Mouse (Mus musculus): ENCODE measurements around the gene Prss48.
A peak's percentile ranks its signal among the peaks of the same experiment; 100 is the strongest.

The Prss48 gene

DNA sequence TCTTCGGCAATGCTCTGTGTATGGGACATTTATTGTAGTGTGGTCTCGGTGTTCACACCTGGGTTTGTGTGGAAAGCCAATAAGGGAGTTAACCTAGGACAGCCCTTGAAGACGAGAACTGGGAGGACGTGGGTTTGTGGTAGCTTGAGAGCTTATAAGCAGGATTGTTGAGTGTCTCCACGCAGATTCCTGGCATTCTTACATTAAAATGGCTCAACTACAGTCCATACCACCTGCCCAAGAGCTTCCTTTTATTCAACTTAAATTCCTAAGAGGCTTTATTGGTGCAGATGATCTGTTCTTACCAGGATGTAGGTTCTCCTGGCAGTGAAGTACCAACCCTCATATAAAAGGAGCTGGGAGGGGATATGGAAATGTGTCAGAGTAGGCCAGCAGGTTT lies 649 bp upstream of the Prss48 start:
- DNase-seq = no peak

DNA sequence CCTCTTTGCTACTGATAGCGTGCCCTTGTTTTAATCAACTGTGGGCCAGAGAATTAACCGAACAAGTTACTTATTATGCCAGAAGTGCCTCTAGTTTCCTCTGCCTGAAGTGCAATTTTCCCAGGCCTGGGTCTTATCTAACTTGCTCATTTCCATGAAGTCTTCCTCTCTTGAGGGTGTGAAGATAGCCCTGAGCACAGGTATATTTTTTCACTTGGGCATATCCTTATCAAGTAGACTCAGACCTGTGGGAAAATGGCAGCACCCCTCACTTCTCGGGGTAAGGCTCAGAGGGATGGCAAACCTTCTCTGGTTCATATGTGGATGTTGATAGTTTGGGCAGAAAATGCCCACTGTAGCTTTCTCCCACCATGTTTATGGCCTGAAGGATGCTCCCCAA lies 1.0 kb downstream of the Prss48 start:
- DNase-seq = no peak

DNA sequence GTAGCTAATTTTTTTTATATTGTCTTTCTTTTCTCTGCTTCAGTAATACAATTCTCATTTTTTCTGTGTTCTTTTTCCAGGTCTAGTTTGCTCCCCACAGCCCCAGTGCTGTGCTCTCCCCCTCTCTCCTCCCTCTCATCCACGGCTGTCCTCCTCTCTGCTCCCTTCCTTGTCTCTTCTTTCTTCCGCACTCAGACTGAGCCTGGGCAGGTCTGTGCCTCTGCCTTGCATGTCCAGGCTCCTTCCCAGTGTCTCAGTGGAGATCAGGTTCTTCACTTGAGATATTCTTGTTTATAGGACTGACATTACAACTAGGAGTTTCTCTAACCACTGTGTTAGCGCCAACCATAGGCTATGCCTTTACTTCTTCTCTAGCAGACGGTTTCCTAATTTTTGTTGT lies 7.6 kb downstream of the Prss48 start:
- DNase-seq = no peak

DNA sequence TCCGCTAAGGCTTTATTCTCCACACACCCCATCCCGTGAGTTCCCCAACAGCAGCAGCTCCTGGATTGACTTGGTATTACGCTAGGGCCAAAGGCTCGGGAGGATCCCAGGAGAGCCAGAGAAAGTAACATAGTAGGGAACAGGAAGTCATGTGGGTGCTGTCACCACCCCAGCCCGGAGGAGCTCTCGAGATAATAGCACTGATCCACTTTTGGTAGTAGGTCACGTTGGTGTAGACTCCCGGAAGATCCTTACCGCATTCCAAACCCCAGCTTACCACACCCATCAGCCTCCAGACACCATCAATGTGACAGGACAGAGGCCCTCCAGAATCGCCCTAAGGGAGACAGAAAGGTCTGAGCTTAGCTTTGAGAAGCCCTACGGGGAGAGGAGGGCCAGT lies 8.5 kb downstream of the Prss48 start:
- DNase-seq = peak; percentile 98

DNA sequence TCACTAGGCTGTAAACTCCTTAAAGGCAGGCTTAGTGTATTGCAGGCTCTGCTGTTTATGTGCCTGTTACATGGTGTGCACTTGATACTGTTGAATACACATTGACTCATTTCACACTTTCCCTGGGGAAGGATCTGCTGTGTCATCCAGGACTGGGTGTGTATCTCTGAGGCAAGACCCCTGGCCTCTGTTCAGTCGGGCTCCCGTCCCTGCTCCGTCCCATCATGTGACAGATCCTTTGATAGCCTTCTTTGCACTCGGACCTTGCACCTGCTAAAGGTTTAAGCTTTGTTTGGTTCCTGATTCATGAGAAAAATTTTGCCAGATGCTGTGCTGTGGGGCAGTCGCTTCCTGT lies 10.5 kb downstream of the Prss48 start:
- DNase-seq = no peak

DNA sequence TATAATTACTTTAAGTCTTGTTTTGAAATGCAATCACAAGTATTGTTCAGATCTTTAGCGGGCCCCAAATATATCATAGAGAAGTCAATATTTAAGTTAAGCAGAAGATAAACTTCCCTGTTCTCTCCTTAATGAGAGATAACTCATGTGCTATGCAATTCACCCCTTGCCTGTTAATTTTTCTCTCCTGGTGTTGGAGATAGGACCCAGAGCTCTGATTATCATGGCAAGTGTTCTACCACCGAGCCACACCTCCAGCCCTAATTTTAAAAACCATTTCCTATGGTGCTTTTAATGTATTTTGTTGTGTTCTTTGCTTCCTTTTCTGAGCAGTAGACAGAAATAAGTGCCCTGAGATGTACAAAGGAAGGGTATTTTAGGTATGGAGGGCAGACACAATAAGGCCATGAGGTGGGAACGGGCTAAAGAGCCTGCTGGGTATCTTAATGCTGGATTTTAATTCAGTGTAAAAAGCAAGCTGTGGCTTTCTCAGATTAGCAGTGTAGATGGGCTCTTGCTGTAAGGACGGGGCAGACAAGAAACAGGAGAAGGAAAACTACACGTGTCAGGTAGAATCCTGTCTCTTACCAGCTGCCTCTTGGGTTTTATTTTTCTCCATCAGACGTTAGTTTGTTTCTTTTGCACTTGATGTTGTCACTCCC lies 11.0 kb downstream of the Prss48 start:
- DNase-seq = no peak

DNA sequence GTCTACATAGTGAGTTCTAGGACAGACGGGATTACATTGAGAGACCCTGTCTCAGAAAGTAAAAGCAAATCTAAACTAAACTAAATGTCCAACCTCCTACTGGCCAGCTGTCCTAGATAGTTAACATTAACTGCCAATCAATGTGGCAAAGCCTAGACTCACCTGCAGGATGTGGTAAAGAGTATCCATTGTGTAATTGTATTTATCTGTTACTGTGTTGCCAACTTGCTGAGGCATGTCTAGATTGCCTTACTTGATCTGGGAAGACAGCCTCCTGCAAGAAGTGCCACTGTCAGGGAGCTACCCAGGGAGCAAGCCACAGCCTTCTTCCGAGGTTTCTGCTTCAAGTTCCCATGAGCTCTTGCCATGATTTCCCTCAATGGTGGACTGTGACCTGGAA lies 15.1 kb downstream of the Prss48 start:
- DNase-seq = no peak

DNA sequence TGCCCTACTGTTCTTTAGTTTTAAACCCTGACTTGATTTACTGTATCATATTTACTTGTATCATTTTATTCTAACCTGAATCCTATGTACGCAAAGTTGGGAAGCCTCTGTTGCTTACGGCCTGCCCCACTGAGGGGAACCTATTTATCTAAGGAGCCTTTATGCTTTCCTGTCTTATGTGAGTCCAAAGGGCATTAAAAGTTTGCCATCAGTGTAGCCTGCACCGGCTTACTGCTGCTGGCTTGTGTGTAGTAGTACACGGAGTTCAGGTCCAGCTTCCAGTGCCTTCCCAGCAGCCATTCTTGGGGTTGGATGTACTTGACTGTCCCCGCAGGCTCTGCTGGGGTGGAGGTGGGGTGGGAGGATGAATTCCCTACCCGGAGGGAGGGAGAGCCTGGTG lies 17.8 kb downstream of the Prss48 start:
- no peak for DNase-seq

DNA sequence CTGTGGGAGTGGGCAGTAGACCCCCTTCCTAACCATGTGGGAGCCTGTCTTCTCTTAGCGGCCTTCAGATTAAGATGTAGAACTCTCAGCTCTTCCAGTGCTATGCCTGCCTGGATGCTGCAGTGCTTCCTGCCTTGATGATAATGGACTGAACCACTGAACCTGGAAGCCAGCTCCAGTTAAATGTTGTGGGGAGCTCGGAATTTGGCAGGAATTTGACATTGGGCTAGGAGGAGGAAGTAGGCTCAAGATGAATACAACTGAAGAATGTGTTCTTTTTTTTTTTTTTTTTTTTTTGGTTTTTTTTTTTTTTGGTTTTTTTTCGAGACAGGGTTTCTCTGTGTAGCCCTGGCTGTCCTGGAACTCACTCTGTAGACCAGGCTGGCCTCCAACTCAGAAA lies 20.5 kb downstream of the Prss48 start:
- peak; percentile 84 for DNase-seq

DNA sequence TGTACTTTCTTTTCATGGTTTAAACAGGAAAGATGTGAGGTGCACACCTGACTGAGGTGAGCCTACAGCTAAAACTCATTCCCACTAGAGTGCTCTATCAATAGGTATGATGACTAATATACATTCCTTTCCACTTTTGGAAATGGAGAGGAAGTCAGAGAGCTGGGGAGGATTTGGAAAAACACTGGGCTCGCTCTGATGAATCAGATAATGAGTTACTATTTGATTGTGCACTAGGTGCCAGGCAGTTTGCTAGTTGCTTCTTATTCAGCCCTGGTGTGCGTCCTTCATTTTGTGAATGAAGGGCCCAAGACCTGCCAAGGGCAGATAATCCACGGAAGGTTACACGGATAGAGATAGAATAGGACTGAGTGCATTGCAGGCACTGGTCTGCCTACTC lies 22.3 kb downstream of the Prss48 start:
- no peak for DNase-seq

DNA sequence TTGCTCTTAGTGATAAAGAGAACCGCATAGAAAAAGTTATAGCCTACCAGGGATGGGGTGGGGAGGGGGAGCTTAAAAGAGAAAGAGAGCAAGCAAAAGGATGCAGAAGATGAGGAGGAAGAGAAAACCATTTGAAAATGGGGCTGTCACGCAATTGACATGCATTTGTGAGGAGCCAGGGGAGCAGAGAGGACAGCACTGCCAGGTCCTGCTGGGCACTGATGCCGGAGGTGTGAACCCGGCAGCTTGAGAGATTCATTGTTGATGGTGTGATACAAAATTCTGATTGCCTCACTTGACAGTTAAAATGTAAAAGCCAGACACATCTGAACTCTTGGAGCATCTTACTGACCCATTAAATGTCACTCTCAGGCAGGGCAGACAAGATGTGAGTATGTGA lies 27.8 kb downstream of the Prss48 start:
- DNase-seq = no peak

DNA sequence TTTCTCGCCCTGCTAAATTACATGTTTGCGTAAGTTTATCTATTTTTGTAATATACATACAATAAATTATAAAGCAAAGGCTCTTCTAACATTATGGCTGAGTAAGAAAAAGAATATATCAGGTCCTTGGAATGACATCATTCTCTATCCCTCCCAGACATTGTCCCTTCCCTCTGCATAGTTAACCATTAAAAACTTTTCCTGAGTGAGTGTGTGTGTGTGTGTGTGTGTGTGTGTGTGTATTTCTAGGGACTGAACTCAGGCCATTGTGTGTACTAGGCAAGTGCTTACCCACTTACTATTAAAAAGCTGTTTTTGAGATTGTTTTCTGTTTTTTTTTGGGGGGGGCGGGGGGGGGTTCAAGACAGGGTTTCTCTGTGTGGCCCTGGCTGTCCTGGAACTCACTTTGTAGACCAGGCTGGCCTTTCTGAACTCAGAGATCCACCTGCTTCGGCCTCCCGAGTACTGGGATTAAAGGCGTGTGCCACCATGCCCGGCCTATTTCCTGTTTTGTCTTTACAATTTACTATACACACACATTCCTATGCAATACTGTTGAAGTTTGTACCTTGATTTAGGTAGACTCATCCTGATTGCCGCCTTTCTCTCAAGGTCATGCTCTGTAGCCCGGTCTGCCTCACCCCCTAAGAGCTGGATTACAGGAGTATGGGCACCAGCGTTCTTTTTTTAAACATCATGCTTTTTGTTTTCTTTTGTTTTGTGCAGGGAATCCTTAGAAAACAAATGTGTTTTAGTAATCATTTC lies 28.7 kb downstream of the Prss48 start:
- DNase-seq = no peak

DNA sequence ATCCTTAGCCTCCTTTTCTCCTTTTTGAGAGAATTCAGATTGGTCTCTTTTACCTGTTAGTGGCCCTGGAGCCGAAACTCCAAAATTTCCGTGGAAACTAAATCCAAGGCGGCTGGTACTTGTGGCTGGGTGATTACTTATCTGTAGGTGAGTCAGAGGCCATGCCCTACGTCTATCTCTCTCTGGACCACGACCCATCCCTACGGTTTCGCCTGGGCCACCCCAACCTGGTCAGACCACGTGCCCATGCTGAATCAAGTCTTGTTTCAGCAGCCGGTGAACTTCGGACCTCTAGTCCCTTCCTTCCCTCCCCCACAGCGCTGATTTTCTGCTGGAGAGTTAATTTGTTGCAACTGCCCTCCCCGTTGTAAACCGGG lies 30.7 kb downstream of the Prss48 start:
- DNase-seq = peak; percentile 90

DNA sequence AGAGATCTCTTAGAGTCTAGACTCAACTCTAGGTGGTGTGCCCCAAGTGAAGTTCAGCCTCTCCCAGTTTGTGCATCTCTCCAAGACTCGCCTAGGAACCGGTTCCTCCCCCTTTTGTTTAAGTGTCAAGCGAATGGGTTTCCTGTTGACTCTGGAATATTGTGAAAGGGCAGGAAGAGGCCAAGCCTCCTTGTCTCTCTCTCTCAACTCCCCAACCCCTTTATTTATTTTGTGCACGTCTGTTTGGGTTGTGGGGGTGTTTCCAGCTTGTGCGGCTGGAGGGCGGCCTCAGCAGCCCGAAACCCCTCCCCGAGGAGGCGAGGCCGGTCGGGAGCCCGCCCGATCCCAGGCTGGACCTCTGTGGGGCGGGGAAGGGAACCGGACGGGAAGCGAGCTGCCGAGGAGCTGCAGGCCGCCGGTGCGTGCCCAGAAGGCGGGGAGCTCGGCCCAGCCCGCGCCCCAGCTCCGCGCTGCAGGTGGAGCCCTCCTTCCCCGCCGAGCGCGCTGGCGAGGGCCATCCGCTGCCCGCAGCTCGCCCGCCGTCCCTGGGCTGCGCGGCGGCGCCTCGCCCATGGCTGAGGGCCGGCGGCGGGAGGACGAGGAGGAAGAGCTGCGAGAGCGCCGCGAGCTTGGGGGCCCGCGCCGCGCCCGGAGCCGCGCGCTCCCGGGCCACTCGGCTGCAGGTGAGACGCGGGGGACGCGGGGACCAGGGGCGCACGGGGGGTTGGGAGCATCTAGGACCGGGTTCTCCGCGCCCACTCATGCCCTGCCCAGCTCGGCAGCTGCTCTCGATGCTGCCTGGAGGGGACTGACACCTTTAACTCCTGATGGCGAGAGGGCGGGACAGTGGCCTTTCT lies 31.3 kb downstream of the Prss48 start, which contains the start of gene Sh3d19:
TSS of gene Sh3d19 (plus strand) at position 368 of the 857 bp plus-strand sequence.
- peak; percentile 99 for DNase-seq

DNA sequence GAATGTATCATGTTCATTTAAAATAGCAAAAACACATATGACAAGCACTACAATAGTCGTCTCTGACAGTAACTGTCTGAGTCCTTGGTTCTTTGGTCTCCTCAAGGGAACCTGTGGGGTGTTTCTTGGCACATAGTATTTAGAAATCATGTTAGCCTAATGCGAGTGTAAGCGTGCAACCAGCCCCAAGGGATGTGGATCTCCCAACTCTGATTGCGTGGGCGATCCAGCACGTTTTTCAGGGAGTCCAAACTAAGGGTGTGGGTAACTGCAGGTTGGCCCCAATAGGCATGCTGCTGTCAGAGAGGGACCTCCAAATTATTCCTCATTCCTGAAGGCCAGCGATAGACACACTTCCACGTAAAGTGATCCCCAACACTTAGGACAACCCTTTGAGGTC lies 33.3 kb downstream of the Prss48 start:
- DNase-seq = peak; percentile 56

DNA sequence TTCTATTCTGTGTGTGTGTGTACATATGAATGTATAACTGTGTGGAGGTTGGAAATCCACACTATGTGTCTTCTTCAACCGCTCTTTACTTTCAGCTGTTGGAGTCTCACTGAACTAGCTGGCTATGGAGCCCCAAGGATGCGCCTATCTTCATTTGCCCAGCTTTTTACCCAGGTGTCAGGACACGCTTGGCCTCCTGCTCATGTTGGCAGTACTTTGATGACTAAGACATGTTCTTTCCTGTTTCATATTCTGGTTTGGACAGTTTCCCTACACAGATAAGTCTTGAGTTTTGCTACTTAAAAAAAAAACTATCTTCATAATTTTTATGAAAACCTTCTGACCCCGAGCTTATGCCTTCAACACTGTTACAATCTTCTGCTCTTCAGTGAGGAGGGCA lies 36.8 kb downstream of the Prss48 start:
- DNase-seq = no peak

DNA sequence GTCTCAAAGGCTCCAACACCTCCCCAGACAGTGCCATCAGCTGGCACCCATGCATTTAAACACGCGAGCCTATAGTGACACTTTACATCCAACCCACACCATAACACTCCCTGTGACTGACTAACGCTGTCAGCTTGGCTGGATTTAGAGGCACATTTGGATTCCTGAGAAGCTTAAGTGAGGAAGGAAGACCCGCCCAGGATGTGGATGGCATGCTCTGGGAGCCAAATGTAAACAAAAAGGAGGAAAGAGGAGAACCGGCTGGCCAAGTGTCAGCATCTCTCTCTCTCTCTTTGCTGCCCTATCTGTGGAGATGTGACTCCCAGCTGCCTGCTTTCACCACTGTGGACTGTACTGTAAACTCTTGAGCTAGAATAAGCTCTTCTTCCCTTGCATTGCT lies 41.2 kb downstream of the Prss48 start:
- peak; percentile 72 for DNase-seq

DNA sequence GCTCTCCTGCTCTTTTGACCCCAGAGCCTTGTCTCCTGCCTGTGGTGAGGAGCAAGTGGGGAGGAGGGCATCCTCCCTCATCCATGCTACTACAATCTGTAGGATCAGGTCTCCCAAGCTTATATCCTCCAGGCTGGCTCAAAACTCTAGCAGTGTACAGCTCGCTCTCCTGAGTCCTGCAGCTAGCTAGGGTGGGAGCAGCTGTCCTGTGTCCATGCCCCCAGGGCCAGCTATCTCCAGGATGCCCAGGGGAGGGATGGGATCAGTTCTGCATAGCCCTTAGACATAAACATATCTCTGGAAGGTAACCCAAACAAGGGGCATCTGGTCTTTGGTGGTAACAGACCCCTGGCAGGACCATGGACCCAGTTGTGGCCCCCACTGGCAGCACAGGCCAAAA lies 42.6 kb downstream of the Prss48 start:
- peak; percentile 59 for DNase-seq

DNA sequence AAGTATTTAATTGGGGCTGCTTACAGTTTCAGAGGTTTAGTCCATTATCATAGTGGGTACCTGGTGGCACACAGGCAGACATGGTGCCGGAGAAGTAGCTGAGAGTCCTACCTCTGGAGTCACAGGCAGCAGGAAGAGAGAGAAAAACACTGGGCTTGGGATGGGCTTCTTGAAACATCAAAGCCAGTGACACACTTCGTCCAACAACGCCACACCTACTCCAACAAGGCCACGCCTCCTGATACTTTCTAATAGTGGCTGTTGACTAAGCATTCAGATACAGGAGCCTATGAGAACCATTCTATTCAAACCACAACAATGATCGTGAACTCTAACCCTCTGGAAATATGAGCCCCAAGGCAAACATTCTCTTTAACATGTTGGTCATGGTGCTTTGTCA lies 46.6 kb downstream of the Prss48 start:
- peak; percentile 65 for DNase-seq

DNA sequence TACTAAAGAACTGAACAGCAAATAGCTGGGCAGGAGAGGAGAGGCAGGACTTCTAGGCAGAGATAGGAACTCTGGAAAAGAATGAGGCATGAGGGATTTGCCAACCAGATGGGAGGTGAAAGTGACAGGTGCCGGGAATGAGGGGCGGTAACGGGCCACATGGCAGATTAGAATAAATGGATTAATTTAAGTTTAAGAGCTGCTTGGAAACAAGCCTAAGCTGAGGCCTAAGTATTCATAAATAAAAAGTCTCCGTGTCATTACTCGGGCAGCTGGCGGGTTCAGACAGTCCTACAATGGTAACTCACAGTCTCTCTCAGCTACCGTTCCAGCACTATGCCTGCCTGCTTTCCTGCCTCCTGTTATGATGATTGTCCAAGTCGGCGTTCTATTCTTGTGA lies 47.0 kb downstream of the Prss48 start:
- DNase-seq = peak; percentile 42

DNA sequence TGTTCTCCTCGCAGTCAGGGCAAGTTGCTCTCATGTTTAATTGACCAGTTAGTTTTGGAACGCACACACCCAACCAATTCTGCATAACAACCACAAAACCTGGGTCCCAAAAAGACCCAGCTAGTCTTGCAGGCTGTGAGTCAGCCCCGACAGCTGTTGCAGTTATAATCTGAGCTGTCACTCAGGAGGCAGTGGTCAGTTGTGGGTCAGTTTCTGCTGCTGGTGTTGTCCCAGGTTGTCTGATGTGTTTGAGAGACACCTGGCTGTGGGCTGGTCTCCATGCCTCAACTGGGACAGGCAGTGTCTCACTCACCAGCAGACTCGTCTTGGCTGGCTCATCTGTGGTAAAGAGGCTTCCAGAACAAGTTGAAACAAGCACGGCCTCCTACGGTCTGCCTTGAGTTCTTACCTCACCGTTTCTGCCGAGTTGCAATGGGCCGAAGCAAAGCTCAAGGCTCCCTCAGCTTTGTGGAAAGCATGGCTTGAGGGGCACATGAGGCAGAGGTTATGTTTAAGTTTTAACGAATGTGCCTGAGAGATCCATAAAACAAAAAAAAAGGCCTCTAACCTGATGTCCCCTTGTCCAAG lies 49.5 kb downstream of the Prss48 start:
- DNase-seq = peak; percentile 53

DNA sequence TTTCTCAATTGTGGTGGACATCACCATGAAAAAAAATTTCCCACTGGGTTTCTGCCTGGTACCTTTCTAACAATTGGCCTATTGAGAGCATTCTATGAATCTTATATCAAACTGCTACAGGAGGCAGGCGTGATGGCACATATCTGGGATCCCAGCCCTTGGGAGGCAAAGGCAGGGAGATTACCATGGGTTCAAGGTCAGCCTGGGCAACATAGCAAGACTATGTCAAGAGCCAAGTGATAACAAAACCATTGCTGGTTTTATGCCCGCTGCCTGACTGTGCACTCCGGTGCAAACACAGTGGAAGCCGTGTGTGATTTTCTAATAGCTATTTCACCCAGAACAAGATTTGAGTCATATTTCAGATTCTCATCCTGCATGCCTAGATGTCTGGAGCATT lies 51.4 kb downstream of the Prss48 start:
- DNase-seq = peak; percentile 53

Data from heart, adult 11 months (tissue).